Mouse (Mus musculus): ENCODE results near the gene Hyal2. TPM values are rescaled to one million over a fixed set of nuclear protein-coding genes. Genes with fewer than 3 reads are reported as not detected.

Gene Hyal2
- polyA plus RNA-seq, 1 experiment: not detected

GRCm38 (mm10) chr9:107609433-107609830 is 41.7 kb downstream of the Hyal2 start:
- TF ChIP-seq POLR2A (IDR thresholded peaks at IDR 0.05; ENCODE audit: insufficient read depth, low read depth, low read length) (no peak), CTCF (IDR thresholded peaks at IDR 0.05; ENCODE audit: insufficient read depth, low read depth, low read length) (no peak)
- H3K27ac ChIP-seq (ENCODE audit: insufficient read depth, low read depth, low read length): no peak overlapping the region
- WGBS: 73% methylated on average over 4 of the region's 4 CpGs
- no peak overlapping the region for H3K4me3 ChIP-seq (ENCODE audit: insufficient read depth, low read depth, low read length)
- peaks cover 15% of the 10 kb centered on the region for H3K4me1 ChIP-seq (ENCODE audit: control insufficient read depth, insufficient read depth, low read length)

- Histone ChIP-seq H3K4me1 (ENCODE audit: control insufficient read depth, insufficient read depth, low read length) (peaks cover 15% of the 10 kb centered on the region), H3K4me3 (ENCODE audit: insufficient read depth, low read depth, low read length) (peak overlapping the region; percentile 48), H3K27ac (ENCODE audit: insufficient read depth, low read depth, low read length) (peak overlapping the region; percentile 97)
- TF ChIP-seq CTCF (IDR thresholded peaks at IDR 0.05; ENCODE audit: insufficient read depth, low read depth, low read length): no peak
- TF ChIP-seq POLR2A (IDR thresholded peaks at IDR 0.05; ENCODE audit: insufficient read depth, low read depth, low read length): no peak
- 46% methylated on average over 6 of the region's 6 CpGs for WGBS
These were observed 43.9 kb downstream of the Hyal2 start for GRCm38 (mm10) chr9:107611456-107612190.

GRCm38 (mm10) chr9:107612191-107612944 is 44.6 kb downstream of the Hyal2 start:
- Histone ChIP-seq H3K4me1 (ENCODE audit: control insufficient read depth, insufficient read depth, low read length) (peaks cover 15% of the 10 kb centered on the region), H3K4me3 (ENCODE audit: insufficient read depth, low read depth, low read length) (peak overlapping the region; percentile 48), H3K27ac (ENCODE audit: insufficient read depth, low read depth, low read length) (peak overlapping the region; percentile 97)
- WGBS: under 1% methylated on average over 48 of the region's 48 CpGs
- TF ChIP-seq POLR2A (IDR thresholded peaks at IDR 0.05; ENCODE audit: insufficient read depth, low read depth, low read length) (peak; percentile 76), CTCF (IDR thresholded peaks at IDR 0.05; ENCODE audit: insufficient read depth, low read depth, low read length) (peak; percentile 97)

- peaks cover 15% of the 10 kb centered on the region for H3K4me1 ChIP-seq (ENCODE audit: control insufficient read depth, insufficient read depth, low read length)
- H3K4me3 ChIP-seq (ENCODE audit: insufficient read depth, low read depth, low read length): peak overlapping the region; percentile 38
- peak overlapping the region; percentile 76 for H3K27ac ChIP-seq (ENCODE audit: insufficient read depth, low read depth, low read length)
- no peak; the same call in 1 of the 2 replicates for TF ChIP-seq CTCF (IDR thresholded peaks at IDR 0.05; ENCODE audit: insufficient read depth, low read depth, low read length)
- TF ChIP-seq POLR2A (IDR thresholded peaks at IDR 0.05; ENCODE audit: insufficient read depth, low read depth, low read length): no peak
- WGBS: 5% methylated on average over 12 of the region's 12 CpGs
These were observed 45.3 kb downstream of the Hyal2 start for GRCm38 (mm10) chr9:107612945-107613569.

GRCm38 (mm10) chr9:107615035-107615434 is 47.3 kb downstream of the Hyal2 start:
- no peak overlapping the region for H3K4me3 ChIP-seq (ENCODE audit: insufficient read depth, low read depth, low read length)
- TF ChIP-seq CTCF (IDR thresholded peaks at IDR 0.05; ENCODE audit: insufficient read depth, low read depth, low read length) (no peak), POLR2A (IDR thresholded peaks at IDR 0.05; ENCODE audit: insufficient read depth, low read depth, low read length) (no peak)
- 76% methylated on average over 4 of the region's 4 CpGs for WGBS
- peaks cover 26% of the 10 kb centered on the region for H3K4me1 ChIP-seq (ENCODE audit: control insufficient read depth, insufficient read depth, low read length)
- H3K27ac ChIP-seq (ENCODE audit: insufficient read depth, low read depth, low read length): no peak overlapping the region

- H3K27ac ChIP-seq (ENCODE audit: insufficient read depth, low read depth, low read length): no peak overlapping the region
- 75% methylated on average over 2 of the region's 2 CpGs for WGBS
These were observed 49.7 kb downstream of the Hyal2 start for GRCm38 (mm10) chr9:107617461-107617860.

GRCm38 (mm10) chr9:107618098-107618497 is 50.4 kb downstream of the Hyal2 start:
- no peak for TF ChIP-seq POLR2A (IDR thresholded peaks at IDR 0.05; ENCODE audit: insufficient read depth, low read depth, low read length)
- TF ChIP-seq CTCF (IDR thresholded peaks at IDR 0.05; ENCODE audit: insufficient read depth, low read depth, low read length): no peak
- peak overlapping the region; percentile 27; the same call in 1 of the 2 replicates for H3K27ac ChIP-seq (ENCODE audit: insufficient read depth, low read depth, low read length)
- 79% methylated on average over 6 of the region's 6 CpGs for WGBS
- H3K4me1 ChIP-seq (ENCODE audit: control insufficient read depth, insufficient read depth, low read length): peaks cover 12% of the 10 kb centered on the region; the same call in 1 of the 2 replicates
- H3K4me3 ChIP-seq (ENCODE audit: insufficient read depth, low read depth, low read length): no peak overlapping the region

More at GRCm38 (mm10) chr9:107617461-107617860, 49.7 kb downstream of the Hyal2 start:
- peaks cover 14% of the 10 kb centered on the region; the same call in 1 of the 2 replicates for H3K4me1 ChIP-seq (ENCODE audit: control insufficient read depth, insufficient read depth, low read length)
- H3K4me3 ChIP-seq (ENCODE audit: insufficient read depth, low read depth, low read length): no peak overlapping the region
- TF ChIP-seq CTCF (IDR thresholded peaks at IDR 0.05; ENCODE audit: insufficient read depth, low read depth, low read length) (no peak), POLR2A (IDR thresholded peaks at IDR 0.05; ENCODE audit: insufficient read depth, low read depth, low read length) (no peak)

- 43% methylated on average over 13 of the region's 13 CpGs for WGBS
- Histone ChIP-seq H3K4me1 (ENCODE audit: control insufficient read depth, insufficient read depth, low read length) (peaks cover 12% of the 10 kb centered on the region; the same call in 1 of the 2 replicates), H3K4me3 (ENCODE audit: insufficient read depth, low read depth, low read length) (no peak overlapping the region), H3K27ac (ENCODE audit: insufficient read depth, low read depth, low read length) (peak overlapping the region; percentile 41; the same call in 1 of the 2 replicates)
- TF ChIP-seq CTCF (IDR thresholded peaks at IDR 0.05; ENCODE audit: insufficient read depth, low read depth, low read length): no peak
- no peak for TF ChIP-seq POLR2A (IDR thresholded peaks at IDR 0.05; ENCODE audit: insufficient read depth, low read depth, low read length)
These were observed 51.2 kb downstream of the Hyal2 start for GRCm38 (mm10) chr9:107618778-107619545.

All from olfactory bulb, adult 2 months (tissue).